8 mouse cellular contexts compared by ENCODE assay signal in genomic region chr13:97837443-97838000, GRCm38 (mm10).
DNase-seq lines count a peak whose midpoint lies in the region; ATAC-seq lines count a peak whose summit lies in the region.
"Had no signal": no experiment of that assay in that cellular context is flagged by ENCODE, and none has a peak within 500 bp of the region (broad histone marks: within the 10 kb centered on the region; RNA-seq: fewer than 3 reads in every experiment).

No protein-coding gene starts in this region.

- 0 out of 2 replicates have a peak overlapping the region, but pooled peaks have one; percentile 2 for H3K27ac ChIP-seq in heart, embryonic 12.5 days (ENCODE audit: poor library complexity, severe bottlenecking)
- H3K27ac ChIP-seq: midbrain, embryonic 12.5 days had no signal

- no peaks in the 10 kb centered on the region for H3K36me3 ChIP-seq in heart, embryonic 12.5 days
- H3K36me3 ChIP-seq: midbrain, embryonic 12.5 days had no signal

- WGBS in heart, embryonic 12.5 days: 30% methylated on average over 7 of the region's 7 CpGs

- peaks cover 26% of the 10 kb centered on the region for H3K4me1 ChIP-seq in heart, embryonic 12.5 days (replicated peaks)

- H3K9me3 ChIP-seq in heart, embryonic 12.5 days (replicated peaks): no peaks in the 10 kb centered on the region
- H3K9me3 ChIP-seq: midbrain, embryonic 12.5 days had no signal

- 0 out of 2 replicates have a peak overlapping the region, but pooled peaks have one; percentile 13 for H3K4me2 ChIP-seq in heart, embryonic 12.5 days
- H3K4me2 ChIP-seq: midbrain, embryonic 12.5 days had no signal

- ATAC-seq in heart, embryonic 12.5 days (ENCODE audit: insufficient number of reproducible peaks, low FRiP score): peak; percentile 67

- no peak overlapping the region for H3K4me3 ChIP-seq in heart, embryonic 12.5 days
- H3K4me3 ChIP-seq: midbrain, embryonic 12.5 days had no signal

- no peaks in the 10 kb centered on the region; the same call in 1 of the 2 replicates for H3K27me3 ChIP-seq in heart, embryonic 12.5 days (replicated peaks)

- no peak overlapping the region for H3K9ac ChIP-seq in heart, embryonic 12.5 days
- H3K9ac ChIP-seq: midbrain, embryonic 12.5 days had no signal

- peak; percentile 9 to 18 for DNase-seq in left cerebral cortex, adult 18-20 months (ENCODE audit: low spot score in 2 of 2)
- DNase-seq in left cerebral cortex, adult 11 months (ENCODE audit: low spot score): no peak
- DNase-seq in kidney, adult 8-10 months: peak; percentile 28 to 31
- peak; percentile 12 for DNase-seq in ovary, postnatal 36 days (ENCODE audit: low spot score)
- no peak for DNase-seq in c-Kit-positive CD71-positive TER-119-positive erythroid progenitor cells, embryonic 14.5 days (ENCODE audit: low spot score)
- DNase-seq in right cerebral cortex, postnatal 25 days: no peak

Comparison
In these comparisons a context has a peak if more than half of its experiments do, and no peak if none do; other contexts are left out.
1. DNase-seq: peak in left cerebral cortex, adult 18-20 months (2 of 2), kidney, adult 8-10 months (2 of 2) and ovary, postnatal 36 days (single experiment); none in left cerebral cortex, adult 11 months (single experiment), c-Kit-positive CD71-positive TER-119-positive erythroid progenitor cells, embryonic 14.5 days (single experiment) and right cerebral cortex, postnatal 25 days (single experiment).